Mouse (Mus musculus) lung, postnatal 14 days (tissue): ENCODE results near the gene Traf7.

Experiments used
- DNase-seq: peaks from one replicate; pipeline ENCODE4 v3.0.0; 2021

Traf7 gene

DNA sequence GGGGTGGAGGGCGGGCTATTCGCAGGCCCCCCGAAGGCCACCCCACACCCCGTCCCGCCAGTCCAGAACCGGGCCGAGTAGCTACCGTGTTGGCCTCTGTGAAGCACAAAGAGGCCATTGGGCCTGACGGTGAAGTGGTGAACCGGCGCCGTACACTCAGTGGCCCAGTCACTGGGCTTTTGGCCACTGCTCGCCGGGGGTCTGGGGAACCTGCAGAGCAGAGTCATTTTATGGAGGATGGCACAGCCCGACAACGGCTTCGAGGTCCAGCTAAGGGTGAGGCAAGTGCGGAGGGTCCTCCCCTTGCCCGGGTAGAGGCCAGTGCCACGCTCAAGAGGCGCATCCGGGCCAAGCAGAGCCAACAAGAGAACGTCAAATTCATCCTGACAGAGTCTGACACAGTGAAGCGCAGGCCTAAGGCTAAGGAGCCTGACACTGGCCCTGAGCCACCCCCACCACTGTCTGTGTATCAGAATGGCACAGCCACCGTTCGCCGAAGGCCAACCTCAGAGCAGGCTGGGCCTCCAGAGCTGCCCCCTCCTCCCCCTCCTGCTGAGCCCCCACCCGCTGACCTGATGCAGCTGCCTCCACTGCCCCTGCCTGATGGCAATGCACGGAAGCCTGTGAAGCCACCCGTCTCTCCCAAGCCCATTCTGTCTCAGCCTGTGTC lies 22.3 kb downstream of the Traf7 start:
- no peak for DNase-seq

DNA sequence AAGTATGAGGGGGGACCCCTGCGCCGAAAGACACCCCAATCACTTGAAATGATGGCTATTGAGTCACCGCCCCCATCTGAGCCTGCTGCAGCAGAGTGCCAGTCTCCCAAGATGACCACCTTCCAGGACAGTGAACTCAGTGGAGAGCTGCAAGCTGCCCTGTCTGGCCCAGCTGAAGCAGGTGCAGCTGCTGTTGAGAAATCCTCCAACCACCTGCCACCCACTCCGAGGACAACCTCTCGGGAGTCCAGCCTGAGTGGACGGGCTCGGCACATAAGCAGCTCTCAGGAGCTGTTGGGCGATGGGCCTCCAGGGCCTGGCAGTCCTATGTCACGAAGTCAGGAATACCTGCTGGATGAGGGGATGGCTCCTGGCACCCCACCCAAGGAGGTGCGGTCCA lies 23.7 kb downstream of the Traf7 start:
- DNase-seq, result no peak

DNA sequence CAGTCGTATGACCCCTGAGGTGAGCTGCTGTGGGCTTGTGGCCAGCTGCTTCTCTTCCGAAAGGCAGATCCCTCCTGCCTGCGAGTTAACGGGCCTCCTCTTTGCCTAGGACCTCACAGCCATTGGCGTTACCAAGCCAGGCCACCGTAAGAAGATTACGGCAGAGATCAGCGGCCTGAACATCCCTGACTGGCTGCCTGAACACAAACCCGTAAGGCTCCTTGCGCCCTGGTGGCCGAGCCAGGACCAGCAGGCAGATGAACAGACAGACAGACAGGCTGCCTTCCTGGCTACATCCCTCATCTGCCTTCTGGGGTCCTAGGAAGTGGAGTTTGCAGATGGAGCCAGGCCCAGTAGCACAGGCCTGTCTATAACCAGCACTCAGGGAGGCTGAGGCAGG lies 25.5 kb downstream of the Traf7 start:
- DNase-seq, result no peak

DNA sequence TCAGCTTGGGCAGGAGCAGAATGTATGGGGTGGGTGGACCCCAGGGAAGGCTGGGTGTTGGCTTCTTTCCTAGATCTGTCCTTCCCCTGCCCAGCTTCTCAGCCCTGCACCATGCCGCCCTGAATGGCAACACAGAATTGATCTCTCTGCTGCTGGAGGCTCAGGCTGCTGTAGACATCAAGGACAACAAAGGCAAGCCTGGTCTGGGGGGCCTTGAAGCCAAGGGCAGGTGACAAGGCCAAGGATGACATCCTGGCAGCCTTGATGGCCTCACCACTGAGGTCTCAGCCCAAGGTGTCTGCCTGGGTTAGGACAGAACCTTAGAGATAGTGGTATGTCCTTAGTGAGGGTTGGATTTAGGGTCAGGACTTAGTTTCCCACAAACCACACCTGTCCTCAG lies 31.7 kb downstream of the Traf7 start:
- DNase-seq, result no peak

DNA sequence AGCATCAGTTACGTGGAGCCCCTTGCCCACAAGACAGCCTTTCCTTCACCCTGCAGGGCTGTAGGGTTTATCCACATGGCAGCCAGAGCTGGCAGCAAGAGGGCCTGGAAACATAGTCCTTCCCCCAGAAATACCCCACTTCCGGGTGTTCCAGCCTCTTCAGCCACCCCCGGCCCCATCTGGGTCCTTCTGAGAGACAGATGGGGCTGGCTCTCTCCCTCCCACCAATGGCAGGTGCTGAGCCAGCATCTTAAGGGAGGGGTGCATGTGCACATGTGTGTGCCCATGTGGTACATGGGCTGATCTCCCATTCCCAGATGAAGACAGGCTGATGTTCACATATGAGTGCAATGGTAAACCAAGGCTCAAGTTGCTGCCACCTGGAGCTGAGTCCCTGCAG lies 32.3 kb downstream of the Traf7 start:
- DNase-seq, result no peak

DNA sequence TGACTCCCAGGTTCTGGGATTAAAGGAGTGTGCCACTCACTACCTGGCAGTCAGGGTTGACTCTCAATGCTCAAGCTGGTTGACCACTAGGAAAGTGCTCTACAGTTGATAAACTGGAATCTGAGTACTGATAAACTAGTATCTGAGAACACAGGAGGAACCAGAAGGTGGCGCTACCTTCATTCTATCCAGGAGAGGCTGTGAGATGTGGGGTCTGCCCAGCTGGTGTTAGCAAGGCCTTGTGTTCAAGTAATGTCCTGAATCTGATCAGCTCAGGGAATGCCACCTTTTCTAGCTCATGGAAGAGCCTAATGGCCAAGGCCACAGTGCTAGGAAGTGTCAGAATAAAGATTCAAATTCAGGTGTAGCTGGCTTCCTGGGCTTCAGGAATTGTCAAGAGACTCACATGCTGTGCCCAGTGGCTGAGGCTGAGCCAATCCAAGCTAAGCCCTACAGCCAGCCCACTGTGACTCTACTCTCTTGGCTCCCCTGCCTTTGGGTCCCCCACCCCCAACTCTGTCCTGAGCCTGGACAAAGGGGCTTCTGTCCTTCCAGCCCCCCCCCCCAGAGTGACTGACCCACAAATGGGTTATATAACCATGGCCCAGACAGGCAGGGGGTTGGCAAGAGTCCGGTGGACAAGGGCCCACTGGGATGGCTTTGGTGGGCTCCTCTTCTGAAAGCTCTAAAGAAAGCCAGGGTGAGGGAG lies 33.0 kb downstream of the Traf7 start:
- peak; percentile 82 for DNase-seq

DNA sequence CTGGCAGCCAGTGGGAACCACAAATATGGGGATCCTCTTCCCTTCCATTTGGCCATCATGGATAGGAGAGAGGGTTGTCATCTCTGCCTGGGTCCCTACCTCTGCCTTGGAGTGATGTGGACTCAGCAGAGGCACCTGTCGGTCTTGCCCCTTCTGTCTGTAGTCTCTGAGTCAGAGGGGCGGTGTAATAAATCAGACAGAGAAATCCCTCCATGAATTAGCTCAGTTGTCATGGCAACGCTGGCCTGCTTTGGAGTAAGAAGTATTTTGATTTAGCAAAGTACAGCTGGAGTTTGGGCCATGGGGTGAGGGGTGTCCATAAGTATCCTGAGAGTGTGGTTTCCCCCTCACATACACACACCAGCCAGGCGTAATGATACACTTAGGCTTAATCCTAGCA lies 37.3 kb downstream of the Traf7 start:
- DNase-seq, result no peak

DNA sequence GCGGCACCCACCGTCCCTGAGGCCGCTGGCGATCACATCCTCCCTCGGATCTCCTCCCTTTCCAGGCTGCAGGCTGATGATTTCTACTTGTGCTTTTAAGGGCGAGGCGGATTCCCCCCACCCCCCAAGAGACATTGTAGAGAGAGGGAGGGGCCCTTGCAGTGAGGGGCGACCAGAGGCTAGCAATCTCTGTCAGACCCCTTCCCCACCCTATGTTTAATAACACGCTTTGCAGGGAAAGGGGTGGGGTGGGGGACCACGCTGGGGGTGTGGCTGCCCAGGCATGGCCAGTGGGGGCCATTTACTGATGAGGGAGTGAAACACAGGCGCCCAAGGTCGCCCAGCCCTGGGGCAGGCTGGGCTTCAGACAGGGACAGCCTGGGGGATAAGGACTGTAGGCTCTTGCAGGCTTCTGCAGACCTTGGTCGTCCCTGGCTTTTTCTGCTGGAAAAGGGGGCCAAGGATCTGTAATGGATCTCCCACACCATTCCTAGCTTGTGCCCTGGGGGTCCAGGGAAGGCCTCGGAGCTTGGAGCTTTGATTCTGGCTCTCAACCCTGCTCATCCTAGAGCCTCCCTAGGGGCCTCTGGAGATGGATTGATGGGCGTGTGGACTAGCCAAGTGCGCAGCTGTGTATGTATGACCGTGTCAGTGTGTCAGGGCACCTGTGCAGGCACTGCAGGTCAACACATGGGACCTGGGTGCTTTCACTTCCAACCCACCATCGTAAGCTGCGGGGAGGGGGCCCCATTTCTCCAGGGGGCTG lies 38.3 kb downstream of the Traf7 start:
- DNase-seq, result no peak

DNA sequence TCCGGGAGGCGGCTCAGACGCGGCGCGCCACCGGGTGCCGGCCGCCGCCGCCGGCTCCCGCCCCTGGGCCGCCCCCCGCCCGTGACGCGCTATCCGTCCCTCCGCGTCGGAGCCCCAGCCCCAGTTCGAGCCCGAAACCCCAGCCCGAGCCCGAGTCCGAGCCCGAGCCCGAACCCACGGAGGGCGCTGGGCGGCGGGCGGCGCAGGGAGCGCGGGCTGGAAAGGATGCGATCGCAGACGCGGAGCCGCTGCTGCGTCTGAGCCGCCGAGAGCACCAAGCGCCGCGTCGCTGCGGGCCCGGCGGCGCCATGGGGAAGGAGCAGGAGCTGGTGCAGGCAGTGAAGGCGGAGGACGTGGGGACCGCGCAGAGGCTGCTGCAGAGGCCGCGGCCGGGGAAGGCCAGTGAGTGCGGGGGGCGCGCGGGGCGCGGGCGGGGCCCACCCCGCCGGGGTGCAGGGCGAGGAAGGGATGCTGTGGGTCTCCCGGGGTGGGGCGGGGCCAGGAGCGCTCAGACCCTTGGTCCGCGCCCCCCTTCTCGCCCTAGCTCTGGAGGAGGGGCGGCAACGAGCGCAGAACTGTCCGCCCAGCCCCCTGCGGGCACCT lies 39.0 kb downstream of the Traf7 start:
- peak; percentile 27 for DNase-seq

DNA sequence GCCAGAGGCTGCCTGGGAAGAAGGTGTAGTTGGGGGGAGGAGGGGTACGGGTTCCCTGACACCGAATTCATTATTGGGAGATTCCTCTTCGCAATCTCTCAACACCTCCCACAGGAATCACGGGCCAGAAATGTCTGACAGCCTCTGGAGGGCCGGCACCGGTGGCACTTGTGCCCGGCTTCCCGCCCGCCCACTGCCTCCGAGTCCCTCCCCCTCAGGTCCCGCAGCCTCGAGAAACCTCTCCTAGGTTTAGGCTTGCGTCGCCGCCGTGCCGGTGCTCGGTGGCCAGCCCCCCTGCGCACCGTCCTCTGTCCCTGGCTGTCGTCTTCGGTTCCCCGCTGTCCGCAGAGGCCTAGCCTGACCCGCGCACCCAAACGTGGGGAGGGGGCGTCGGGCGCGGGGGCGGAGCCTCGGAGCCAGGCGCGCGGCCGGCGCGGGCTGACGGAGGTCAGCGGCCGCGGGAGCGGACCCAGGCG lies 39.5 kb downstream of the Traf7 start, which contains the start of gene Caskin1:
Gene Caskin1 (plus strand): TSS at position 416 of the 476 bp plus-strand sequence.
- peak; percentile 29 for DNase-seq

DNA sequence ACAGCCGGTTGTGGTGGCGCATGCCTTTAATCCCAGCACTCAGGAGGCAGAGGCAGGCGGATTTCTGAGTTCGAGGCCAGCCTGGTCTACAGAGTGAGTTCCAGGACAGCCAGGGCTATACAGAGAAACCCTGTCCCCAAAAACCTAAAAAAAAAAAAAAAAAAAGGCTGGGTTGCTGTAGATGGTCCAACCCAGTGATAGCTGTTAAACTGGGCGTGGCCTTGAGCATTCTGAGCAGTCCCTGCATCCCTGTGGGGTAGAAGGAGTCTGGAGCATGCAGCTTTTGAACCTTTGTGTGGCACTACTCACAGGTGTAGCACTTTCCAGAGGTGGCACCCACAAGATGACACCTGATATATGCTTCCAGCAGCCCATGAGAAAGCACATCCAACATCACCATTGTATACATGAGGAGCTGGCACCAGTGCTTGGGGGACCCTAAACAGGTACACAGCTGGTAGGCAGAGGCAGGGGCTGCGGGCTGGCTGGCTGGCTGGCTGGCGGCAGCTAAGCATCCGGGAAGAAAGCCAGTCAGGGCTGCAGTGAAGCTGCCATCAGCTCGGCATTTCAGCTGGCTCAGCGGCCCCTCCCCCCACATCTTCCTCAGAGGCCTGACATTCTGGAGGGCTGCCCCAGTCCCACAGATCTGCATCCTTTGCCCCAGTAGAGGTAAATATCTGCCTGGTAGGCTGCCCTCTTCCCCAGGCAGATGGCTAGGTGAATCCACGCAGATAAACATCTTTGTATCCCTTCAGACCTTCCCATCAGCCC lies 42.5 kb downstream of the Traf7 start:
- no peak for DNase-seq

DNA sequence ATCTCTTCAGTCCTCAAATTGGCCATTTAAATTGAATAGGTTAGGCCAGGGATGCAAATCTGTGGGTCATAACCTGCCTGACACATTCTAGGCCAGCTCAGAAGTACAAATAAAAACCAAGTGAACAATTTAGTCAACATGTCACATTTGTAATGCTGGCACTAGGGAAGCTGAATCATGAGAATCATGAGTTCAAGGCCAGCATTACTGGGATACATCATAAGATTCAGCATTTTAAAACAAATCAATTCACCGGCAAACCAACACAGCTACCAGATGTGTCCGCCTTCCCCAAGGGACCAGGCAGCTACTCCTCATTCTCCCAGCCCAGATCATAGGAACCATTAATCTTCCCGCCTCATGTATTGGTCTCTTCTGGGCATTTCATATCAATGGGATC lies 44.2 kb downstream of the Traf7 start:
- DNase-seq, result no peak

DNA sequence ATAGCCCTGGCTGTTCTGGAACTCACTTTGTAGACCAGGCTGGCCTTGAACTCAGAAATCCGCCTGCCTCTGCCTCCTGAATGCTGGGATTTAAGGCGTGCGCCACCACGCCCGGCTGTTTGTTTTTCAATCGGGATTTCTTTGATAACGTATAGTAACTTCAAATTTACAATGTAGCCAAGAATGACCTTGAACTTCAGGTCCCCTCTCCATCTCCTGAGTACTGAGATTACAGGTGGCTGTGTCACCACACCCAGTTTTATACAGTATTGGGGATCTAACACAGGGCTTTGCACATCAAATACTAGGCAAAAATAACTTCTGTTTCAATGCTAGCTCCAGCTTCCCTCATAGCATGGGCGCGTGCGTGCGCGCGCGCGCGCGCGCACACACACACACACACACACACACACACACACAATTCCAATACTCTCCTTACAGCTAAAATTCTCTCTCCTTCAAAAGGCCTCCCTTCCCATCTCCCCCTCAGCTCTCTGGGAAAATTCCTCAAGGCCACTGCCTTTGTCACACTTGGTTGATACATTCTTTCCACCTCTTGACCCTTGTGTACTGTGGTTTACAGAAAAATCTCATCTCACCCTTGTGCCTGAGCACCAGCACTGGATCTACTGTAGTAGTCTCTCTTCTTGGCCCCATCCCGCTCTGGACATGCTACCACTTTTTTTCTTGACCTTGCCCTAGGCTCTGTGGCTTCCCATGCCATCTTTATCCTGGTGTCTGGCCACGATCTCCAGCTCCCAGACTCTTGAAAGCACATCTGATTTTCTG lies 46.5 kb downstream of the Traf7 start:
- DNase-seq, result no peak

DNA sequence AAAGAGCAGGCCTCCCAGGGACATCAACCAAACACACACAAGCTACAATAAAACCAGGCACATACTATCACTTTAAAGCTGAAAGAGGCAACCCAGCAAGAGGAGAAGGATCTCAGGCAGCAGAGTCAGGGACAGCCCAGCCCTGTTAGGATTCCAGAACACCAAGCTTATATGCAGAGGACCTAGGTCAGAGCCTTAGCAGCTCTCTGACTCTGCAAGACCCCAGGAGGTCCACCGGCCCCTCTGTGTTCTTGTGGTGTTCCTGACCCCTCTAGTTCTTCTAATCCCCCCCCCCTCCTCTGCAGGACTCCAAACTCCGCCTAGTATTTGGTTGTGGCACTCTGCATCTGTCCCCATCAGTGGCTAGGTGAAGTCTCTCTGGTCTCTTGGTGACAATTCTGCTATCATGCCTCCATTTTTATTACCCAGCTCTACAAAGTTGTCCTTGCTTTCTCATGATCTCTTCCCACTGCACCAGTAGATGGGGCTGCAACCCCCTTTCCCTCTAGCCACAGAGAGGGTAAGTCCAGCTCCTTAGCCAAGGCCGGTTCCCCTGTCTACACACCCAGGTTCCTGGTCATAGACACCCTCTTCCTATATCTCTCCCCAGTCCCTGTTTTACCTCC lies 47.4 kb downstream of the Traf7 start:
- no peak for DNase-seq

DNA sequence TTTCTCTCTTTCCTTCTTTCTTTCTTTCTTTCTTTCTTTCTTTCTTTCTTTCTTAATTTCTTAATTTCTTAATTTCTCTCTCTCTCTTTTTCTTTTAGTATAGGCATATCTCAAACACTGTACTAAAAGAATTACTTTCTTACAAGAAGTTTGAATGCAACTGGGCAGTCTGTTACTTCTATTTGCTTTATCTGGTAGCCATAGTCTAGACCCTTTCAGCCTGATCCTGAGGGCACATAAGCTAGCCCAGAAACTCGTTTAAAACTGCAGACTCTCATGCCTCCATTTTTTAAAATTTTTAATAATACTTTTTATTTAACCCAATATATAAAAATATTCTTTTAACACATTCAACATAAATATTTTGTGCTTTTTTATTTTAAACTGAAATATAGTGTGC lies 48.3 kb downstream of the Traf7 start:
- no peak for DNase-seq

DNA sequence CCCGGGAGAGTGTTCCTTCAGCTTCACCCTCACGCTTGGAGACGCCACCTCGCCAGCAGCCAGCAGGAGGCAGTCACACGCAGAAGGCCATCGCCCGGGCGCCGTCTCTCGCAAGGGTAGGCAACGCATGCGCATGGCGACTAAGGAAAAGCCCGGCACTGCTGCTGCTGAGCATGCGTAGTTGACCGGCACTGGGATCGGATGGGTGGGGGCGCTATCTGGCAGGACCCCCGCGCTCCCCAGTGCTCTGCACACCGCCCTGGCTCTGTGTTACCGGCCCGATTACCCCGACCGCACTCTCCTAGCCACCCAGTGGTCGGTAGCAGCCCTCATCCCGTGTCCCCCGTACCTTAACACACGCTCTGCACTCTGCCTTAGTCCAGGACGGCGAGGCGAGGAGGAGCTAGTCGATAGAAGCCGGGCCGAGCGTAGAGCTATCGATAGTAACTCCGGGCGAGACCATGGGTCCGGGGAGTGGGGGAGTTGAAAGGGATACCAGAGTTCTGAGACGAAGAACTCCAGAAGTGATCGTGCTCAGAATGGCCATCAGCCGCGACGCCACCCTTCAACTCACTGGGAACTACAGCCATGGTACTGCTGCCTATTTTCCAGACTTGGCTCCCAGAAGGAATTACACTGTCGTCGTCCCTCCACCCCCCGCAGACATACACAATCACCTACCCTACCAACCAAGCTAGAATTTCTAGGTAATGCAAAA lies 48.9 kb downstream of the Traf7 start, which contains the start of gene Mlst8:
Gene Mlst8 (minus strand): TSS at position 416 of the 718 bp plus-strand sequence.
- peak; percentile 99 for DNase-seq

DNA sequence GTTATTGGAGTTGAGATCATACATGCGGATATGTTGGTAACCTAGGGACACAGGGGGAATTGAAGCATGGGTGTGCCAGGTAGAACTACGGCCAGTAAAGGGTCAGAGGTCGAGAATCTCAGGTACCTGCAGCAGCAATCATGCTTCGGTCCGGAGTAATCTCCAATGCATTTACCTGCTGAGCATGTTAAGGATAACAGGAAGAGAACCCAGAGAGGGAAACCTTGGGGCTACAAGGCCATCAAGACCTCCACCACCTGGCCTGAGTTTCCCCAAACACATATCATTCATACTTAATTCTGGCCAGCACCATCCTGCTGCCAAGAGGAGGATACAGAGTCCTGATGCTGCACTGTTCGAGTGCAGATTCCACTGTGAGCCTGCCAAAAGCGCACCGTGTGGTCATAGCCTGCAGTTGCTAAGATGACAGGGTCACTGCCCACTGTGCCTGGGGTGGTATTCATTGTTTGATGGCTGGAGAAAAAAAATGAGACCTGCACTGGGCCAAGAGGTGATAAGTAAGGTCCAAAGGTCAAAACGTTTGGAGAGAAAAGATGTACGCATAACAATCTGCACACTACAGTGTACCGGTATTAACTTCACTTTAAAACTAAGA lies 49.6 kb downstream of the Traf7 start:
- DNase-seq, result no peak

DNA sequence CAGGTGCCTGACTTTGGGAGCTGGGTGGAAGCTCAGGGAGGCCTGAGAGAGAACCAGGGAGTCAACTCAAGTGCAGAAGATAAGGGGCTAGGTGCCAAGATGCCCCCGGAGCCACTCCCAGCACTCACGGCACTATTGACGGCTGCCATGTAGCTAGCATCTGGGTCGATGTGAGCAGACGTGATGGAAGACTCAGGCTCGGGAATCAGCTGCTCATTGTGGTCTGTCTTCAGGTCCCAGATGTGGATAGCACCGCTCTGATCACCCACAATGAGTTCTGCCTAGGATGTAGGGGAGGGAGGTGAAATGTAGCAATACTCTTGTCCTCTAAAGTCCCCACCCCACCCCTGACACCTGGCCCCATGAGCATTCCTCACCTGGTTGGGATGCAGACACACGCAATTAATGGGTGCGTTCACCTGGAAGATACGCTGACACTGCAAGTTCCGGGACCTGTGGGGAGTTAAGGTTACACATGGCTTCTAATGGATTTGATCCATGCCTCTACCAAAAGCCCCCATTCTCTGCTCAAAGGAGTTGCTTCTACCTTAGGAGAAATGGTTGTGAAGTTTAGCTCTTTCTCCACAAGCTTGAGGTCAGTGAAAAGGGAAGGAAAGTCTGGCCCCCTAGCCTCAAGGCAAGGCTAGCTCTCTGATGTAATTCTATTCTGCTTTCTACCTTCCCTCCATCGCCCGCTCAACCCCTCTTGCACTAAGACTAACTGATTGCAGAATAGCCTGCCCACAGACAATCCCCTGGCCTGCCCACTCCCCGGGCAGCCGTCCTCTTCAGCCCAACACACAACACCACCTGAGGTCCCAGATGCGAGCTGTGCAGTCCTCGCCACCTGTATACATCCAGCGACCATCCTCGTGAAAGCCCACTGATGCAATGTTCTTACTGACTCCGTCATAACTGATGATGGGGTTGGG lies 50.4 kb downstream of the Traf7 start:
- no peak for DNase-seq
